In genomic region chr16:57399566-57399965, GRCm38 (mm10) we compare ENCODE assay signal across 30 mouse cellular contexts. TPM values are rescaled to one million over a fixed set of nuclear protein-coding genes. Genes with fewer than 3 reads are reported as not detected.
DNase-seq lines count a peak whose midpoint lies in the region; ATAC-seq and TF ChIP-seq lines count a peak whose summit lies in the region.
"Had no signal": no experiment of that assay in that cellular context is flagged by ENCODE, and none has a peak within 500 bp of the region (broad histone marks: within the 10 kb centered on the region; RNA-seq: fewer than 3 reads in every experiment).

No protein-coding gene starts in this region.

- 82% methylated on average over 10 of the region's 10 CpGs for WGBS in neural tube, embryonic 15.5 days

- H3K9ac ChIP-seq in neural tube, embryonic 15.5 days (replicated peaks), result no peak overlapping the region
- H3K9ac ChIP-seq: embryonic facial prominence, embryonic 15.5 days; forebrain, embryonic 13.5 days; hindbrain, embryonic 12.5 days; limb, embryonic 12.5 days; midbrain, embryonic 13.5 days had no signal

- no peaks in the 10 kb centered on the region for H3K27me3 ChIP-seq in neural tube, embryonic 15.5 days (replicated peaks)
- H3K27me3 ChIP-seq: embryonic facial prominence, embryonic 15.5 days; forebrain, embryonic 13.5 days; hindbrain, embryonic 12.5 days; limb, embryonic 12.5 days; midbrain, embryonic 13.5 days; Patski had no signal

- H3K36me3 ChIP-seq in neural tube, embryonic 15.5 days, result no peaks in the 10 kb centered on the region
- H3K36me3 ChIP-seq: embryonic facial prominence, embryonic 10.5 days; embryonic facial prominence, embryonic 15.5 days; heart, embryonic 10.5 days; hindbrain, embryonic 12.5 days; limb, embryonic 12.5 days; midbrain, embryonic 13.5 days had no signal

- peaks cover 19% of the 10 kb centered on the region for H3K4me1 ChIP-seq in embryonic fibroblast, embryonic 13.5 days (ENCODE audit: control insufficient read depth, insufficient read depth, low read length)
- no peaks in the 10 kb centered on the region for H3K4me1 ChIP-seq in neural tube, embryonic 15.5 days
- H3K4me1 ChIP-seq: forebrain, embryonic 13.5 days; hindbrain, embryonic 12.5 days; midbrain, embryonic 13.5 days had no signal

- no peak for TF ChIP-seq POLR2A in embryonic fibroblast, embryonic 13.5 days (IDR thresholded peaks at IDR 0.05; ENCODE audit: low read depth, low read length)

- DNase-seq in CD4-positive helper T cell, adult 2 months (ENCODE audit: low read depth, low spot score), result peak; percentile 23
- peak; percentile 22 for DNase-seq in thymus, postnatal 0 days (ENCODE audit: low spot score)
- DNase-seq in thymus, postnatal 4 days, result peak; percentile 55
- DNase-seq in adrenal gland, postnatal 4 days (ENCODE audit: low spot score in 2 of 2), result no peak
- DNase-seq in frontal cortex, postnatal 25 days (ENCODE audit: low spot score in 2 of 2), result no peak
- DNase-seq: adrenal gland, postnatal 25 days; B cell, adult 2 months; cerebellum, adult 8-10 months; cerebellum, postnatal 25 days; gastrocnemius, postnatal 14 days; heart, postnatal 36 days; kidney, postnatal 14 days; layer of hippocampus, adult 9-11 months; retina, postnatal 1 day; right cerebral cortex, postnatal 14 days had no signal

- no peak overlapping the region for H3K4me2 ChIP-seq in neural tube, embryonic 15.5 days
- H3K4me2 ChIP-seq: embryonic facial prominence, embryonic 15.5 days; forebrain, embryonic 13.5 days; hindbrain, embryonic 12.5 days; limb, embryonic 12.5 days; liver, embryonic 11.5 days; midbrain, embryonic 13.5 days had no signal

- no peaks in the 10 kb centered on the region for H3K9me3 ChIP-seq in neural tube, embryonic 15.5 days (replicated peaks)
- H3K9me3 ChIP-seq: embryonic facial prominence, embryonic 10.5 days; embryonic facial prominence, embryonic 15.5 days; forebrain, embryonic 13.5 days; heart, embryonic 10.5 days; hindbrain, embryonic 12.5 days; limb, embryonic 12.5 days; midbrain, embryonic 13.5 days had no signal

- ATAC-seq in neural tube, embryonic 15.5 days (ENCODE audit: low FRiP score), result no peak
- ATAC-seq: intestine, postnatal 0 days; lung, postnatal 0 days; Patski had no signal

- no peak overlapping the region for H3K4me3 ChIP-seq in embryonic fibroblast, embryonic 13.5 days (ENCODE audit: insufficient read depth, low read length)
- H3K4me3 ChIP-seq in neural tube, embryonic 15.5 days (replicated peaks), result no peak overlapping the region
- H3K4me3 ChIP-seq: embryonic facial prominence, embryonic 10.5 days; embryonic facial prominence, embryonic 15.5 days; forebrain, embryonic 13.5 days; heart, embryonic 10.5 days; hindbrain, embryonic 12.5 days; limb, embryonic 12.5 days; midbrain, embryonic 13.5 days had no signal

- peak overlapping the region; percentile 100; the same call in 1 of the 2 replicates for H3K27ac ChIP-seq in embryonic fibroblast, embryonic 13.5 days (ENCODE audit: insufficient read depth, low read length)
- no peak overlapping the region for H3K27ac ChIP-seq in neural tube, embryonic 15.5 days (replicated peaks)
- H3K27ac ChIP-seq: embryonic facial prominence, embryonic 10.5 days; embryonic facial prominence, embryonic 15.5 days; forebrain, embryonic 13.5 days; heart, embryonic 10.5 days; hindbrain, embryonic 12.5 days; hindbrain, postnatal 0 days; limb, embryonic 12.5 days; macrophage; midbrain, embryonic 13.5 days had no signal

- TF ChIP-seq CTCF in embryonic fibroblast, embryonic 13.5 days (IDR thresholded peaks at IDR 0.05; ENCODE audit: borderline replicate concordance, insufficient read depth, low read length), result no peak

RNA-seq across cellular contexts. Expression of gene Filip1l, which starts 46.7 kb away (rescaled TPM):
- polyA plus RNA-seq in embryonic fibroblast, embryonic 13.5 days (2011; ENCODE audit: insufficient read length, low read depth, missing spikeins), result 138 and 223 TPM in 2 replicates
- 10.5 TPM in 2 replicates for polyA plus RNA-seq in thymus, postnatal 0 days (2015; fragmentation: Nextera tagmentation; extraction: Ambion mirVana)
- total RNA-seq in adrenal gland, postnatal 4 days (2021), result 10 to 100 TPM; 22.6 to 23.5 TPM
- 3.3 and 7.8 TPM in 2 replicates for polyA plus RNA-seq in neural tube, embryonic 15.5 days (2015; fragmentation: Nextera tagmentation; extraction: Ambion mirVana)

Comparison
In these comparisons a context has a peak if more than half of its experiments do, and no peak if none do; other contexts are left out.
1. DNase-seq: peak in CD4-positive helper T cell, adult 2 months (single experiment), thymus, postnatal 0 days (single experiment) and thymus, postnatal 4 days (single experiment); none in adrenal gland, postnatal 4 days (0 of 2) and frontal cortex, postnatal 25 days (0 of 2).
2. RNA of gene Filip1l, which starts 46.7 kb away (polyA plus RNA-seq): 138 to 223 TPM in embryonic fibroblast, embryonic 13.5 days; 10.5 TPM in thymus, postnatal 0 days and 3.3 to 7.8 TPM in neural tube, embryonic 15.5 days; every median in the first group is over 10 times any median in the second.